Mouse (Mus musculus) intestine, embryonic 16.5 days (tissue): ENCODE measurements at regions not wholly inside any gene's neighbourhood (a gene's known extent, or its start where the extent isn't known, plus 50 kb on each side); places are given as distances from the start of the nearest gene placed in this dataset.
"Not testable (repeated sequence)": the region's sequence is repeated elsewhere in the genome, so short reads cannot be mapped to it uniquely, and the experiment has no call there.

Experiments
- ATAC-seq: fragments of 200-750 bp; cut with Nextera tagmentation; 2 replicates; pipeline ENCODE4 v1.8.0; 2017; ENCODE audit warnings: moderate TSS enrichment, moderate library complexity
- H3K27ac ChIP-seq: fragments of 300-500 bp; sonication (generic); 2 replicates; pipeline ENCODE4 v1.5.1; 2014; ENCODE audit warnings: mild to moderate bottlenecking, low read length
- H3K27me3 ChIP-seq: fragments of 300-500 bp; sonication (generic); replicated peaks from 2 replicates; pipeline ENCODE4 v1.6.1; 2014; ENCODE audit warnings: low read length, control low read depth, mixed read lengths; ENCODE audit not compliant: control insufficient read depth, insufficient read depth
- H3K36me3 ChIP-seq: fragments of 300-500 bp; sonication (generic); 2 replicates; pipeline ENCODE4 v1.6.1; 2014; ENCODE audit warnings: low read length, control low read depth; ENCODE audit not compliant: control insufficient read depth, insufficient read depth
- H3K4me1 ChIP-seq: fragments of 300-500 bp; sonication (generic); 2 replicates; pipeline ENCODE4 v1.6.1; 2014; ENCODE audit warnings: low read length, control low read depth, mixed read lengths; ENCODE audit not compliant: control insufficient read depth, insufficient read depth
- H3K4me2 ChIP-seq: fragments of 300-500 bp; sonication (generic); 2 replicates; pipeline ENCODE4 v1.6.1; 2014; ENCODE audit warnings: low read depth, low read length, control low read depth
- H3K4me3 ChIP-seq: fragments of 300-500 bp; sonication (generic); 2 replicates; pipeline ENCODE4 v1.5.1; 2014; ENCODE audit warnings: mild to moderate bottlenecking, low read length
- H3K9ac ChIP-seq: fragments of 300-500 bp; sonication (generic); 2 replicates; pipeline ENCODE4 v1.6.1; 2014; ENCODE audit warnings: low read depth, low read length
- H3K9me3 ChIP-seq: fragments of 300-500 bp; sonication (generic); 2 replicates; pipeline ENCODE4 v1.6.1; 2016; ENCODE audit warnings: low read length, control low read depth; ENCODE audit not compliant: control insufficient read depth
- WGBS: fragments of 180-500 bp; shearing (Covaris S2); extraction: QIAGEN DNeasy Blood & Tissue Kit; methylation state at CpG from one replicate; pipeline ENCODE4 v1.1.7; 2014; 5-methylcytosine and 5-hydroxymethylcytosine counted together

- no peaks in the 10 kb centered on the region for H3K9me3 ChIP-seq
- H3K4me1 ChIP-seq: no peaks in the 10 kb centered on the region
- ATAC-seq: no peak
Observed at GRCm38 (mm10) chr14:16005409-16005808, 243.7 kb upstream of the Ngly1 start.

GRCm38 (mm10) chr14:16006968-16007367 is 242.1 kb upstream of the Ngly1 start:
- H3K27me3 ChIP-seq: no peaks in the 10 kb centered on the region
- H3K4me2 ChIP-seq: no peak overlapping the region
- H3K4me3 ChIP-seq: no peak overlapping the region
- H3K9me3 ChIP-seq: no peaks in the 10 kb centered on the region
- WGBS: 84% methylated on average over 2 of the region's 2 CpGs
- no peak for ATAC-seq
- no peaks in the 10 kb centered on the region for H3K36me3 ChIP-seq
- H3K4me1 ChIP-seq: no peaks in the 10 kb centered on the region
- H3K9ac ChIP-seq: no peak overlapping the region
- no peak overlapping the region for H3K27ac ChIP-seq

More at GRCm38 (mm10) chr14:16005409-16005808, 243.7 kb upstream of the Ngly1 start:
- no peak overlapping the region for H3K9ac ChIP-seq
- H3K27ac ChIP-seq: no peak overlapping the region
- H3K27me3 ChIP-seq: no peaks in the 10 kb centered on the region
- no peak overlapping the region for H3K4me2 ChIP-seq
- no peak overlapping the region for H3K4me3 ChIP-seq
- H3K36me3 ChIP-seq: no peaks in the 10 kb centered on the region
- WGBS: 75% methylated on average over 1 of the region's 1 CpGs

DNA sequence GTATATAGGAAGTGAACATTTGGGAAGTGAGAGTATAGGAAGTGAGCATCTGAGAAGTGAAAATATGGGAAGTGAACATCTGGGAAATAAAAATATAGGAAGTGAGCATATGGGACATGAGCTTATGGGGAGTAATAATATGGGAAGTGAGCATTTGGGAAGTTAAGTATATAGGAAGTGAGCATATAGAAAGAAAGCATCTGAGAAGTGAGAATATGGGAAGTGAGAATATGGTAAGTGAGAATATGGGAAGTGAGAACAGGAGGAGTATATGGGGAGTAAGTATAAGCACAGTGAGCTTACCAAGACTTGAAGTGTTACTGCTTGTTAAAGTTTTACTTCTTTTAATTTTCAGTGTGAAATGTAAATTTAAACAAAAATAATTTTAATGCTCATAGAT is 239.3 kb upstream of the Ngly1 start:
- no peaks in the 10 kb centered on the region for H3K9me3 ChIP-seq
- no peaks in the 10 kb centered on the region for H3K36me3 ChIP-seq
- H3K9ac ChIP-seq: no peak overlapping the region
- no peak for ATAC-seq
- H3K4me3 ChIP-seq: no peak overlapping the region
- H3K4me1 ChIP-seq: no peaks in the 10 kb centered on the region
- H3K4me2 ChIP-seq: no peak overlapping the region
- no peak overlapping the region for H3K27ac ChIP-seq
- no peaks in the 10 kb centered on the region for H3K27me3 ChIP-seq

DNA sequence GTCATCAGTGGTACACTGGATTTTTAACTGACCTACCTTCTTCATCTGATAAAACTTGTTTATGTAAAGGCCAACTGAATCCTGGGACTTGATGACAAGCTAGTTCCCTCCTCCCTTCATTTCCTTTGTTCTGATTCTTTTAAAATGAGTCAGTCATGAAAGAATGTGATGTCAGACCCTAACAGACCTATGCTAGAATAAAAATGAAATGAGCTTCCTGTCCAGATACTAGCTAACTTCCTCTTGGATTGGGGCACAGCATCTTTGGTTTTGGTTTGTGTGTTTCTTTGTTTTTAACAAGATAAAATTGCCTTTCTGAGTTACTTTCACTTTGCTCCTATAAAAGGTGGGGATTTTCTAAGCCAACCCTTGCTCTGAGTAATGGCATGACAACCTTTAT is 225.2 kb upstream of the Ngly1 start:
- Histone ChIP-seq H3K4me1 (no peaks in the 10 kb centered on the region), H3K4me2 (no peak overlapping the region), H3K27me3 (no peaks in the 10 kb centered on the region), H3K9ac (no peak overlapping the region), H3K27ac (no peak overlapping the region), H3K36me3 (no peaks in the 10 kb centered on the region), H3K9me3 (no peaks in the 10 kb centered on the region), H3K4me3 (no peak overlapping the region)
- no peak for ATAC-seq

DNA sequence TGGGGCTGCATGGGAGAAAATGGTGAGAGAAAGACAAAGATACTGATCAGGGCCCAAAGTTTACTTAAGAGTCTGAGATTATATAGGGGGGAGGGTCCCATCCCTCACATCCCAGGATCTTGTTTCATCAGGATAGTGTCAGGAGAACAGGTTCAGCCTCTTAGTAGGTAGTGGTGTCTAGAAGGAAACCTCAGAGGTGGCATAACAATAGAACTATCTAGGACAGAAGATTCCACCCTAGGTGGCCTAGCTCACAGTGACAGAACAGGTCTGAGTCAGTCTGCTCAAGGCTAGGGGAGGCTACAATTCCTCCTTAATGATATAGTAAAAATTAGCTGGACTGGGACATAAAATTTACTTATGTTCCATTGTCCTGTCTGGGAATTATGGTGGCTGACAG is 211.3 kb upstream of the Ngly1 start:
- H3K27ac ChIP-seq: no peak overlapping the region
- no peaks in the 10 kb centered on the region for H3K36me3 ChIP-seq
- no peak for ATAC-seq
- no peaks in the 10 kb centered on the region for H3K4me1 ChIP-seq
- H3K4me3 ChIP-seq: no peak overlapping the region
- H3K9ac ChIP-seq: no peak overlapping the region
- H3K9me3 ChIP-seq: no peaks in the 10 kb centered on the region
- no peaks in the 10 kb centered on the region for H3K27me3 ChIP-seq
- no peak overlapping the region for H3K4me2 ChIP-seq

- no peaks in the 10 kb centered on the region for H3K27me3 ChIP-seq
- 73% methylated on average over 1 of the region's 1 CpGs for WGBS
- no peaks in the 10 kb centered on the region for H3K36me3 ChIP-seq
- no peak overlapping the region for H3K4me2 ChIP-seq
- no peak overlapping the region for H3K27ac ChIP-seq
- no peaks in the 10 kb centered on the region for H3K4me1 ChIP-seq
- no peak overlapping the region for H3K4me3 ChIP-seq
- H3K9me3 ChIP-seq: no peaks in the 10 kb centered on the region
- H3K9ac ChIP-seq: no peak overlapping the region
- ATAC-seq: no peak
Observed at GRCm38 (mm10) chr14:16038336-16038735, 210.7 kb upstream of the Ngly1 start.

DNA sequence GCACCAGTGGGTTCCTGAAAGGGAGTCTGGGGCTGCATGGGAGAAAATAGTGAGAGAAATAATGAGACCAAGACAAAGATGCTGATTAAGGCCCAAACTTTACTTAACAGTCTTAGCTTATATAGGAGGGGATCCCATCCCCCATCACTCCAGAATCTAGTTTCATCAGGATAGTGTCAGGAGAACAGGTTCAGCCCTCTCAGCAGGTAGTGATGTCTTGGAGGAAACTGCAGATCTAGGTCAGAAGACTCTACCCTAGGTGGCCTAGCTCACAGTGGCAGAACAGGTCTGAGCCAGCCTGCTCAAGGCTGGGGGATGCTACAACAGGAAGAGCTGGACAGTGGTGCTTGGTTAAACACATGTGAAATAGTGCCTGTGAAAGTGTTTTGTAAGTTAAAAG is 204.6 kb upstream of the Ngly1 start:
- Histone ChIP-seq H3K9ac (no peak overlapping the region), H3K36me3 (no peaks in the 10 kb centered on the region)
- ATAC-seq: no peak

DNA sequence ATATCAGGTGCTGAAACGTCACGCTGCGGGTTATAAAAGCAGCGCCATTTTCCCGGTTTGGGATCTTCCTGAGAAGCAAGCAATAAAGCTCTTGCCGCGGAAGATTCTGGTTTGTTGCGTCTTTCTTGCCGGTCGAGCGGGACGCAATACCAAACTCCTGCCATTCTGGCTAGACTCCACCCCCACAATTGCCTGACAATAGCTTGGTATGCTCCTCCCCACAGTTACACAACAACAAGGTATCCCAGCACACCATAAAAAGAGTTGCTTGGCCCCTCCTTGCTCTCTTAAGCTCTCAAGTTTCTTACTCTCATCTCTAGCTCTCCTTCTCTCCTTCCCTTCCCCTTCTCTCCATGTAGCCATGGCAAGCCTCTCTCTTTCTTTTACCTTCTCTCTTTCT is 176.5 kb upstream of the Ngly1 start:
- H3K9ac ChIP-seq, H3K27me3 ChIP-seq, H3K4me2 ChIP-seq, H3K9me3 ChIP-seq, ATAC-seq, H3K27ac ChIP-seq, H3K4me3 ChIP-seq, H3K4me1 ChIP-seq, H3K36me3 ChIP-seq: not testable (repeated sequence)
- WGBS: 100% methylated on average over 5 of the region's 12 CpGs

More for the DNA sequence above, 204.6 kb upstream of the Ngly1 start:
- Histone ChIP-seq H3K9me3 (no peaks in the 10 kb centered on the region), H3K4me1 (no peaks in the 10 kb centered on the region), H3K27ac (no peak overlapping the region), H3K4me3 (no peak overlapping the region), H3K27me3 (no peaks in the 10 kb centered on the region), H3K4me2 (no peak overlapping the region)

GRCm38 (mm10) chr14:16074089-16074488 is 175.0 kb upstream of the Ngly1 start:
- WGBS: 65% methylated on average over 1 of the region's 1 CpGs
- Histone ChIP-seq H3K4me1 (no peaks in the 10 kb centered on the region), H3K4me2 (no peak overlapping the region), H3K27me3 (no peaks in the 10 kb centered on the region), H3K9me3 (no peaks in the 10 kb centered on the region), H3K9ac (no peak overlapping the region), H3K27ac (no peak overlapping the region), H3K4me3 (no peak overlapping the region), H3K36me3 (no peaks in the 10 kb centered on the region)
- ATAC-seq: no peak

- H3K27ac ChIP-seq: no peak overlapping the region
- no peaks in the 10 kb centered on the region for H3K9me3 ChIP-seq
- no peak overlapping the region for H3K4me3 ChIP-seq
- no peaks in the 10 kb centered on the region for H3K36me3 ChIP-seq
- ATAC-seq: no peak
- 100% methylated on average over 1 of the region's 1 CpGs for WGBS
- H3K4me2 ChIP-seq: no peak overlapping the region
- H3K27me3 ChIP-seq: no peaks in the 10 kb centered on the region
- H3K9ac ChIP-seq: no peak overlapping the region
- no peaks in the 10 kb centered on the region for H3K4me1 ChIP-seq
Observed at GRCm38 (mm10) chr14:16079096-16079495, 170.0 kb upstream of the Ngly1 start.
